ENCODE assay signal across 11 mouse cellular contexts in the genomic region with DNA sequence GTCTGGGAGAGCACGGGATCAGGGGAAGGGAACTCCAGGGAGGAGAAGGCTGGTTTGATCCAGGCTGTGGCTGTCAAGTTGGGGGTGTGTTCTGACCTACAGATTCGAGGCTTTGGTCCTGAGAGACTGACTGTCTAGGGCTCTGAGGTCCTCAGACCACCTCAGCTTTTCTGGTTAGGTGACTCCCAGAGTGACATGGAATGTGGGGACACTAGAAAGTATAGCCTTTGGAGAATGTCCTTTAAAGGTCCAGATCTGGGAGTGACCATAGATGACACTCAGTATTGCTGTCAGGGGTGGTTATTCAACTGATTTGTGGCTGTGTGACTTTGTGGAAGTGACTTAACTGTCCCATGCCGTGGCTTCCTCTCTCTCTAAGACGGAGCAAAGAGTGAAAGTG. TPM values are rescaled to one million over a fixed set of nuclear protein-coding genes. Genes with fewer than 3 reads are reported as not detected.
DNase-seq lines count a peak whose midpoint lies in the region; ATAC-seq lines count a peak whose summit lies in the region.
"Had no signal": no experiment of that assay in that cellular context is flagged by ENCODE, and none has a peak within 500 bp of the region (broad histone marks: within the 10 kb centered on the region; RNA-seq: fewer than 3 reads in every experiment).

No protein-coding gene starts in this region.

- DNase-seq in cerebellum, adult 11-12 months: peak; percentile 15
- DNase-seq in cerebellum, postnatal 14 days: no peak
- no peak for DNase-seq in midbrain, embryonic 11.5 days (ENCODE audit: low spot score, missing footprints)
- DNase-seq in gastrocnemius, adult 18-20 months (ENCODE audit: low spot score): no peak
- DNase-seq in urinary bladder, adult 2 months (ENCODE audit: low spot score): no peak
- DNase-seq: heart, adult 11 months; kidney, adult 18-20 months; lung, postnatal 10 days had no signal

- H3K4me2 ChIP-seq in midbrain, embryonic 13.5 days (replicated peaks): peak overlapping the region; percentile 50
- H3K4me2 ChIP-seq in midbrain, embryonic 11.5 days: no peak overlapping the region
- peak overlapping the region; percentile 47 for H3K4me2 ChIP-seq in limb, embryonic 13.5 days (replicated peaks)
- H3K4me2 ChIP-seq in stomach, embryonic 16.5 days (ENCODE audit: low read depth, low read length): peak overlapping the region; percentile 38; the same call in 1 of the 2 replicates

- no peaks in the 10 kb centered on the region for H3K9me3 ChIP-seq in midbrain, embryonic 13.5 days
- H3K9me3 ChIP-seq in midbrain, embryonic 11.5 days (ENCODE audit: control insufficient read depth, low read length): no peaks in the 10 kb centered on the region
- no peaks in the 10 kb centered on the region for H3K9me3 ChIP-seq in limb, embryonic 13.5 days
- H3K9me3 ChIP-seq in stomach, embryonic 16.5 days (replicated peaks; ENCODE audit: control insufficient read depth, low read length): no peaks in the 10 kb centered on the region

- WGBS in midbrain, embryonic 13.5 days: 61% methylated on average over 4 of the region's 4 CpGs
- 56% methylated on average over 4 of the region's 4 CpGs for WGBS in midbrain, embryonic 11.5 days
- 45% methylated on average over 4 of the region's 4 CpGs for WGBS in limb, embryonic 13.5 days
- 46% methylated on average over 4 of the region's 4 CpGs for WGBS in stomach, embryonic 16.5 days

- no peak overlapping the region for H3K27ac ChIP-seq in midbrain, embryonic 13.5 days
- H3K27ac ChIP-seq in midbrain, embryonic 11.5 days (ENCODE audit: low read depth, low read length): no peak overlapping the region
- no peak overlapping the region for H3K27ac ChIP-seq in limb, embryonic 13.5 days
- H3K27ac ChIP-seq in stomach, embryonic 16.5 days (ENCODE audit: low read length): no peak overlapping the region

- H3K9ac ChIP-seq in midbrain, embryonic 13.5 days (replicated peaks): peak overlapping the region; percentile 51; the same call in 1 of the 2 replicates
- H3K9ac ChIP-seq in midbrain, embryonic 11.5 days (ENCODE audit: low read length): no peak overlapping the region
- H3K9ac ChIP-seq in limb, embryonic 13.5 days: peak overlapping the region; percentile 26; the same call in 1 of the 2 replicates
- H3K9ac ChIP-seq in stomach, embryonic 16.5 days (ENCODE audit: low read length): no peak overlapping the region

- peak overlapping the region; percentile 25 for H3K4me3 ChIP-seq in midbrain, embryonic 13.5 days (replicated peaks)
- no peak overlapping the region for H3K4me3 ChIP-seq in midbrain, embryonic 11.5 days (ENCODE audit: low read depth, low read length)
- no peak overlapping the region for H3K4me3 ChIP-seq in limb, embryonic 13.5 days
- H3K4me3 ChIP-seq in stomach, embryonic 16.5 days (replicated peaks; ENCODE audit: low read length): no peak overlapping the region

- no peak for ATAC-seq in midbrain, embryonic 13.5 days
- ATAC-seq in midbrain, embryonic 11.5 days (ENCODE audit: low FRiP score): no peak
- no peak for ATAC-seq in limb, embryonic 13.5 days (ENCODE audit: low FRiP score, low read depth)
- ATAC-seq in stomach, embryonic 16.5 days (ENCODE audit: insufficient read depth, low FRiP score): no peak

- H3K36me3 ChIP-seq in midbrain, embryonic 13.5 days: no peaks in the 10 kb centered on the region
- H3K36me3 ChIP-seq in midbrain, embryonic 11.5 days (ENCODE audit: control insufficient read depth, insufficient read depth, low read length): no peaks in the 10 kb centered on the region
- H3K36me3 ChIP-seq in limb, embryonic 13.5 days: no peaks in the 10 kb centered on the region
- H3K36me3 ChIP-seq in stomach, embryonic 16.5 days (ENCODE audit: control insufficient read depth, insufficient read depth, low read length): no peaks in the 10 kb centered on the region

- peaks cover 71% of the 10 kb centered on the region for H3K4me1 ChIP-seq in midbrain, embryonic 13.5 days (replicated peaks)
- peaks cover 14% of the 10 kb centered on the region for H3K4me1 ChIP-seq in midbrain, embryonic 11.5 days (ENCODE audit: control insufficient read depth, insufficient read depth, low read length)
- H3K4me1 ChIP-seq in limb, embryonic 13.5 days: peaks cover 67% of the 10 kb centered on the region
- peaks cover 33% of the 10 kb centered on the region for H3K4me1 ChIP-seq in stomach, embryonic 16.5 days (ENCODE audit: control insufficient read depth, insufficient read depth, low read length)

- peaks cover 21% of the 10 kb centered on the region; the same call in 1 of the 2 replicates for H3K27me3 ChIP-seq in midbrain, embryonic 13.5 days
- H3K27me3 ChIP-seq in midbrain, embryonic 11.5 days (ENCODE audit: control insufficient read depth, insufficient read depth, low read length): peaks cover 13% of the 10 kb centered on the region
- no peaks in the 10 kb centered on the region for H3K27me3 ChIP-seq in limb, embryonic 13.5 days
- no peaks in the 10 kb centered on the region for H3K27me3 ChIP-seq in stomach, embryonic 16.5 days (ENCODE audit: control insufficient read depth, insufficient read depth, low read length)

RNA-seq across cellular contexts. Expression of gene Sdc3, which starts 2.4 kb away (rescaled TPM):
- polyA plus RNA-seq in midbrain, embryonic 13.5 days (2015; fragmentation: Nextera tagmentation; extraction: Ambion mirVana): 72.3 and 72.9 TPM in 2 replicates
- polyA plus RNA-seq in midbrain, embryonic 11.5 days (2014; fragmentation: Nextera tagmentation; extraction: Ambion mirVana): 12.1 and 13.6 TPM in 2 replicates
- polyA plus RNA-seq in limb, embryonic 13.5 days (2015; fragmentation: Nextera tagmentation; extraction: Ambion mirVana): 38.6 and 42.6 TPM in 2 replicates
- 23.2 and 25.2 TPM in 2 replicates for polyA plus RNA-seq in stomach, embryonic 16.5 days (2015; fragmentation: Nextera tagmentation; extraction: Ambion mirVana)
- total RNA-seq in gastrocnemius, adult 18-20 months (2021): 10 to 100 TPM; 10.3 to 10.4 TPM
- 33.3 and 63.7 TPM in 2 replicates for polyA plus RNA-seq in urinary bladder, adult 2 months (2012; rRNA removed)

Comparison
In these comparisons a context has a peak if more than half of its experiments do, and no peak if none do; other contexts are left out.
1. H3K9ac ChIP-seq: peak in midbrain, embryonic 13.5 days (single experiment) and limb, embryonic 13.5 days (single experiment); none in midbrain, embryonic 11.5 days (single experiment) and stomach, embryonic 16.5 days (single experiment).